Mouse (Mus musculus) CD4-positive, CD25-positive, alpha-beta regulatory T cell (primary cell): ENCODE measurements around the gene Lamtor2. TPM values are rescaled to one million over a fixed set of nuclear protein-coding genes. Genes with fewer than 3 reads are reported as not detected.

Source experiments
- polyA plus RNA-seq: library from polyadenylated mRNA; unstranded; fragments of 100-300 nt; shearing (Covaris generic); gene quantifications from one replicate; pipeline ENCODE4 v1.2.1, GENCODE M21; 2017

Lamtor2 gene
- polyA plus RNA-seq, result 183 TPM

DNA sequence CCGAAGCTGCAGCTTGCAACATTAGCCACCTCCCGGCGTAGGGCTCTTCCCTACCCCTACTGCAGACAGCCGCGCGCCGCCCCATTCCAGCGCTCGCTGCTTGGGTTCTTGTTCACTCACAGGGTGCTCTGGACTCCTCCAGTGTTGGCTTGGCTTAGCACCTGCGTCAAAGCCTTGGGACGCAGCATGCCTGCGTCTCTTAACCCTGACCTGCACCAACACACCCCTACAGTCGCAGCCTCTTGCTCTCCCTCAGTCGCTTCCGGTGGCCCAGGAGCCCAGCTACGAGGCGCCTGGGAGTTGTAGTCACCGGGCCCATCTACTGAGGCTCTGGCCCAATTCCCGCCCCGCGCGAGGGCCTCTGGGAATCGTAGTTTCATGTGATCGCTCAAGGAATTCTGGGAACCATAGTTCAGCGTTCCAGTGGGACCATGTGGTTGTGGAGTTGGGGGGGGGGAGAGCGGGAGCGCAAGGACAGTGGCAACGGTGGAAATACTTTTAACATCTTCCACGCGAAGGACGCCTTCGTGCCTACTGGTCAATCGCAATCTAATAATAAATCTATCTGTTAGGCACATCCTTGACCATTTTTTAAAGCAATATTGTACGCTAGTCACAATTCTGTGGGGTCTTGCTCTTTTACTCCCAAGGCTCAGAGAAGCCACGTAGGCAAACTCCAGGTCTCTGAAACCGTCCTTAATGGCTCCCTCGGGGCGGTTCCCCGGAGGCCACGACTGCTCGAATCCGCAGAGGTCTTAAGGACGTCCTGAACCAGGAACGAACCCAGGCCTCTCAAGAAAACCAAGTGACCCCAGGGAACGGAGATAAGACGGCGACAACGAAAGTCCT, at the start of gene Lamtor2:
Lamtor2 (minus strand) TSS at position 399 of the 849 bp plus-strand sequence.

DNA sequence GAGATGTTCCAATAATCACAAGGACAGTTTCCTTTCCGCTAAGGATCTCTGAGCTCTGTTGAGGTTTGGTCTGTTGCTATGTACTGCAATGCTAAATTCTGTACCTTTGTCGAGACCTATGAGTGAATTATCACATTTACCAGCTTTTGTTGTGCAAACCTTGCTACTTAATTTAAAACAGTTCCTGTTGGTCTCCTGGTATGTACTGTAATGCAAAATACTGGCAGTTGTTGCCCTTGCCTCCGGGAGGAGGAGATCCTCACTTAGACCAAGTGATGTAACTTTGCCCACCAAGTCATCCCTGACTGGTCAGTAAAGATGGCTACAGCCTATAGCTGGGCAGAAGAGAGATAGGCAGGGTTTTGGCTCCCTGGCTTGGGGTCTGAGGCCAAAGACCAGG, 22.7 kb upstream of the Lamtor2 start, which contains the start of gene Ssr2:
Ssr2 (plus strand) TSS at position 337 of the 400 bp plus-strand sequence.

DNA sequence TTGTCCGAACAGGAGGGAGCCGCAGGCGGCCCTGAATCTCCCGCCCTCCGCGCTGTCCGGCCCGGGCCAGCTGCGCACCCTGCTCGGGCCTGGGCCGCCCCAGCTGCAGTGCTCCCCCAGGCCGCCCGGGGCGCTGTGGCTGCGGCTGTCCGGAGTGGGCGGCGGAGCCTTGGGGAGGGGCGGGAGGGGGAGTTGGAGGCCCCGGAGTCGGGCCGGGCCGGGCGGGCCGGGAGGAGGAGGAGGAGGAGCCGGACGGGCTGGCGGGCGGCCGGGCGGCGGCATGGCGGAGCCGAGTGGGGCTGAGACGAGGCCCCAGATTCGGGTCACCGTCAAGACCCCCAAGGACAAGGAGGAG, 628 bp upstream of the Lamtor2 start, which contains the start of gene Ubqln4:
Ubqln4 (plus strand) TSS at position 234 of the 355 bp plus-strand sequence.

DNA sequence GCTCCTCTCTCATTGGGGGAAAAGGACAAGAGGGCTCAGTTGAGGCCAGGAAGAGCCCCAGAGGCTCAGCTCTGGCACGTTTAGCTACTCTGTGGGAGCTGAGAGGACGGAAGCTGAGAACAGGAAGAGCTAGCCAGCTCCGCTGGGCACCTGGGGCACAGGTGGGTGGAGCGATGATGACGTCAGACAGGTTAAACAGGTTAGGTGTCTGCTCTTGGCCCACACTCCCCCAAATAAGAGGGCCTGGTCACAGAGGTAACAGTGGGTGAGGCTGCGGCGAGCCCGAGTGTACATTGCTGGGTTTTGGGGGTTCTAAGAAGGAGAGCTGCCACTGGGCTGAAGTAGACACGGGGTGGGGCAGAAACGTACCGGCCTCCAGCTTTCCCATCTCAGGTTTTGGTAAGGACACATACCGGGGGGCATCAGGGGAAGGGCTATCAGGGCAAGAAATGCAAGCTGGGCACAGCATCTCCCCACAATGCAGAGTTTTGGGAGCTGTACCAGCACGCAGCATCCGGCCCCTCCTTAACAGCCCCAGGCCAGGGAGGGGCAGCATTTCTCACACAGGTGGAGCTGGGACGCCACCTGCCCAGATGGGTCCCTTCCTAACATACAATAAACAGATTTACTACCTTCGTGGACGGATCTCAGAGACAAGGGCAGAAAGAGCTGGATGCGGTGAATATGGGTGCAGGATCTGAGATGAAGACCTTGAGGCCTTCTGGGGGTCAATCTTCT, 4.5 kb downstream of the Lamtor2 start, which contains the start of gene Rab25:
Rab25 (minus strand) TSS at position 121 of the 738 bp plus-strand sequence.

DNA sequence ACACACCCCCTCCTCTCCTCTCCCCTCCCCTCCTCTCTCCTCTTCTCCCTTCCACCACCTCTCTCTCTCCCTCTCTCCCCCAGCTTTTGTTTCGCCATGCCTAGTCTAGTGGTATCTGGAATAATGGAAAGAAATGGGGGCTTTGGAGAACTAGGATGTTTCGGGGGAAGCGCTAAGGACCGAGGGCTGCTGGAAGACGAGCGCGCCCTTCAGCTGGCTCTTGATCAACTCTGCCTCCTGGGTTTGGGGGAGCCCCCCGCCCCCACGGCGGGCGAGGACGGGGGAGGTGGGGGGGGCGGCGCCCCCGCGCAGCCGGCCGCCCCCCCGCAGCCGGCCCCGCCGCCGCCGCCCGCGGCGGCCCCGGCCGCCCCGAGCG, 20.6 kb downstream of the Lamtor2 start, which contains the start of gene Mex3a:
Mex3a (plus strand) TSS at position 97 of the 376 bp plus-strand sequence.

DNA sequence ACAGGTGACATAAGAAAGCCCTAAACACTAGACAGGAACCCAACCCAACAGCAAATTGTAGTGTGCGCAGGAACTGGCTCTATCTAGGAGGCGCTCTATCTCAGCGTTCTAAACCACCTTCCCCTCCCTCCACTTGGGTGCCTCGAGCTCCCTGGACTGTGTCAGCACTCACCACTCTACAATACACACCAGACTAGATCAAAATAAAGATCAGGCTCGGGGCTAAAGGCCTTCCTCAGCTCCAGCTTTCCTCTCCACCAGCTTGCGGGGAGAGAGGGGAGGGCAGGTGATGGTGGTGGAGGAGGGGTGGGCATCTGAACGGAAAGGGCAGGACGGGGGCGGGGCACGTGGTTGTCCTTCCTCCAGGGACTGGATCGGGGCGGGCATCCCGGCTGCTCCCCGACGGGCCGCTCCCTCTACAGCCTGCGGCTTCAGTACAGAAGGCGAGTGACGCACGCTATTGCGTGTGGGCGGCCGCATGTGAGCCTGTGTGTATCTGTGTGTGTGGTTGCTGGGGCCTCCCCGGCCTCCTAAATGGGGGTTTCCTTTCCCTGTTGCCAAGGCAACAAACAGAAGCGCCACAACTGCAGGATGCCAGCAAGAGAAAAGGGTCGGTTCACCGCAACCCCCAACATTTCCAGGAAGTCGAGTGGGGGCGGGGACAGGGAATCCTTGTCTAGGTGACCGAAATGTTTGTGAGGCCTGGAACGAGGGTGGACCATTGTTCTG, 43.0 kb downstream of the Lamtor2 start, which contains the start of gene Lmna:
Lmna (minus strand) TSS at position 265 of the 729 bp plus-strand sequence.

Other genes with a start within 250 kb of the Lamtor2 start
- gene Glmp, start 228.1 kb downstream of the Lamtor2 start, polyA plus RNA-seq, result 338 TPM
- gene Tmem79, start 216.9 kb downstream of the Lamtor2 start, polyA plus RNA-seq, result 1.1 TPM
- 59.8 TPM for gene Smg5, start 216.8 kb downstream of the Lamtor2 start, polyA plus RNA-seq
- not detected for gene Paqr6, start 188.5 kb downstream of the Lamtor2 start, polyA plus RNA-seq
- gene Bglap3, start 180.3 kb downstream of the Lamtor2 start, polyA plus RNA-seq, result 0.25 TPM
- not detected for gene Bglap2, start 174.4 kb downstream of the Lamtor2 start, polyA plus RNA-seq
- gene Bglap, start 168.6 kb downstream of the Lamtor2 start, polyA plus RNA-seq, result not detected
- gene Pmf1, start 142.7 kb downstream of the Lamtor2 start, polyA plus RNA-seq, result 35.4 TPM
- gene Slc25a44, start 127.9 kb downstream of the Lamtor2 start, polyA plus RNA-seq, result 16.6 TPM
- gene Sema4a, start 91.9 kb downstream of the Lamtor2 start, polyA plus RNA-seq, result 67.7 TPM
- gene Lmna, start 43.1 kb downstream of the Lamtor2 start, polyA plus RNA-seq, result 9.6 TPM
- 0.38 TPM for gene Mex3a, start 20.7 kb downstream of the Lamtor2 start, polyA plus RNA-seq
- not detected for gene Rab25, start 4.8 kb downstream of the Lamtor2 start, polyA plus RNA-seq
- gene Ubqln4, start 684 bp upstream of the Lamtor2 start, polyA plus RNA-seq, result 66.9 TPM
- 126 TPM for gene Ssr2, start 22.8 kb upstream of the Lamtor2 start, polyA plus RNA-seq
- 126 TPM for gene Arhgef2, start 52.9 kb upstream of the Lamtor2 start, polyA plus RNA-seq
- not detected for gene Rxfp4, start 100.1 kb upstream of the Lamtor2 start, polyA plus RNA-seq
- gene Khdc4, start 132.7 kb upstream of the Lamtor2 start, polyA plus RNA-seq, result 119 TPM
- gene Rit1, start 163.8 kb upstream of the Lamtor2 start, polyA plus RNA-seq, result 49.3 TPM
- 53.3 TPM for gene Syt11, start 222.1 kb upstream of the Lamtor2 start, polyA plus RNA-seq